Mouse (Mus musculus): ENCODE results near the gene Rasgrp1.

GRCm38 (mm10) chr2:117336946-117337665 is 5.7 kb downstream of the Rasgrp1 start:
- no peak for TF ChIP-seq CTCF (IDR thresholded peaks at IDR 0.05; ENCODE audit: extremely low read depth, insufficient read depth, low read length)
- no peak for TF ChIP-seq POLR2A (IDR thresholded peaks at IDR 0.05; ENCODE audit: extremely low read depth, insufficient read depth, low read length)

Measured in cortical plate, adult 2 months (tissue).